Mouse (Mus musculus) testis, postnatal 14 days (tissue): ENCODE results near the gene Tmem138.
"Not testable (repeated sequence)": the region's sequence is repeated elsewhere in the genome, so short reads cannot be mapped to it uniquely, and the experiment has no call there.

Experiments used
- DNase-seq: peaks from one replicate; pipeline ENCODE4 v3.0.0; 2021; ENCODE audit warnings: low spot score

Tmem138 gene

DNA sequence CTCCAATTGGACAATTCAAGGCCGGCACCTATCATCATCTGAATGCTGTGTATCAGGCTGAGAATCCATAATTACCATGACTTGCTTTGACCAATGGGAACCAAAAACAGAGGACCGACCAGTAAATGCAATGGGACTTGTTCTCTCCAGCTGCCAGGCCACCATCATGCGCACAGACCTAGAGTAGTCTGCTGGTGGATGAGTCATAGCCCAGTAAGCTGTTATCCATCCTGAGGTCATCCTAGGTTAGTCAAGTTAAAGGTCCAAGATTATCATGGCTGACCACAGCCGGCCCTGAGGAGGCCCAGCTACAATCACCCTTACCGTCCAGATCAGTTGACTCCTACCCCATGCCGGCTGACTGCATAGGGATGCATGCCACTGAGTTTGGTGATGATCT is 7.5 kb downstream of the Tmem138 start:
- DNase-seq = no peak

DNA sequence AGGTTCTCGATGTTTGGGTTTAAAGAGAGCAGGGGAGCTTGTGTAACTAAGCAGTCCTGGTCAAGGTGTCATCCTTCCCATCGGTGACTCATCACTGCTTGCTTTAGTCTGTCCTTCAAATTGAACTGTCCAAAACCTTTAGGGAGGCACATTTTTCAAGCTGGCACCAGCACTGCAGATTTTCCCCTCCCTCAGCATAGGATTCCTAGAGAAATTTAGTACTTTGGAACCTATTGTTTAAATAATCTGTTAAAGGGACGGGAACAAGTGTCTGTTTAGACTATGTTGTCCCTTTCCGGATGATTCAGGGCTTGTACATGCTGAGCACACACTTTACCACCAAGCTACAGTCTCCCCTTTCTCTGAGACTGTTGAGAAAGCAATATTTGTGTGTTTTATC is 11.9 kb downstream of the Tmem138 start:
- no peak for DNase-seq

DNA sequence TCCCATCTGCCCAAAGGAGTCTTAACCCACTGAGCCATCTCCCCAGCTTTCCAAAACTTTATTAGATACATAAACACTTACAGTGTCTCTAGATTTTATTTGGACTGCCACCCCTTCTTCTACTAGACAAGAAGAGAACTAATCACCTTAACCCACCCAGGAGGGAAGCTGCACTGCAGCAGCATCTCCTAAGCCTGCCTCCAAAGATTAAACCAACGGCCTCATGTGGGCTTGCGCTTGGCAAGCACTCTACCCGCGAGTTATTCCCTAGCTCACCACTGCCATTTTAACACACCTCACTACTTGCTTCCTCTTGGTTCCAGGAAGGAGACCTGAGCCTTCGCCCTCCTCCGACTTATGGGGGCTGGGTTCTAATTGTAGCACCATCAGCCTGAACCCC is 12.9 kb downstream of the Tmem138 start:
- no peak for DNase-seq

DNA sequence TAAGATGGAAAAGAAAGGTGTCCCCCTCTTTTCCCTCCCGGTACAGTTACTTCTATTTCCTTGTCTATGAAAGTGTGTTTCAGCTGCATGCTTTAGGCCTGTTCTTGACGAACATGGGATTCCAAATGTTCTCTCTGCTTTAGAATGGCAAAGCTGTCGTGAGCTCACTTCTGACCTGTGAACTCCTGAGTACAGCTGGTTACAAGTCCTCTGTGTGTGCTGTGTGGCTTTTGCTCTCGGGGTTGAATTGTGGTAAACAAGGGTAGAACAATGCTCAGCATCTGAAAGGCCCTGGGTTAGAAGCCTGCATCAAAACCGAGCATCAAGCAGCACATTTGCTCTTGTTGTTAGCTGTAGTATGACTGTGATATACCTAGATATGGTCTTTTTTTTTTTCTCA is 14.8 kb downstream of the Tmem138 start:
- DNase-seq = no peak

DNA sequence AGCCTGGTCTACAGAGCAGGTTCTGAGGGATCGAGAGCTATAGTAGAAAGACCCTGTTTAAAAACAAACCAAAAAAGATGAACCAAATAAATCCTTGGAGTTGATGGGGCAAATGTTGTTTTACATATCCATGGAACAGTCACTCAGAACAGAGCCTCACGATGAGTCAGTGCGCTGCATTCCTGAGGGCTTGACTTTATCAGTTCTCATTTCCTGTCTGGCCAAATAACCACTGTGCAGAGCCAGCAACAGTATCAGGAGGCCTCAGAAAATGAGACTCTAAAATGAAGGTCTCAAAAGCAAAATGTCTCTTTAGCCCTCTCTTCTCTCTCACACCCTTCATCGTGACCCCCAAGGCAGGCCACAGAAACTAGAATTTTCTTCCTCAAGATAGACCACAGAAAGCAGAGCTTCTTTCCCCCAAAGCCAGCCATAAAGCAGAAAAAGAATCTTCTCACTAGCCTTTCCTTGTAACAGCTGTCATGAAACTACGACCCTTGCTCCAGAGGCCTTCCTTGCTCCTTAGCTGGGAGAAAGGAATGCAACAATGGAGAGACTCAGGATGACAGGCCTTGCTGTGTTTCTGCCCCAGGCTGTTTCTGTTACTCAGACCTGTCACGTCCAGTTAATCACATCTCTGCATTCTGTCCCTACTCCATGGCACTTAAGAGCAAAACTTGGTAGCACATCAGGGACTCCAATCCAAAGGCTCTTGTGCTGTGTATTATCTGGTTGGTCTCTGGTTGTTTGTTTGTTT is 15.4 kb downstream of the Tmem138 start:
- no peak for DNase-seq

DNA sequence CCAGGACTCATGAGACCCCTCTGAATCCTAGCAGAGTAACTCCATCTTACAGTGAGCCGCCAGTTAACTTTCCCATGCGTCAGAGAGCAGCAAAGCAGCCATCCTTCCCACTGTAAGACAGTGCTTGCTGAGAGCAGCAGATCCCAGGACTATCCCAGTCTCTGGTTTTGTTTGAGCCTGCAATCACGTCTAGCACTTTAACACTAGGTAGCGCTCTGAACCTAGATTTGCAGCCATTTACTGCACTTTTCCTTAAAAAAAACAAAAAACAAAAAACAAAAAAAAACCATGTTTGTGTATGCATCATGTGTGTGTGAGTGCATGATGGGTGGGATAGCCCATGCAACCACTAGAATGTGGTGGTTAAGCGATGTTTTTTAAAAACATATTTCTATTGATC is 17.1 kb downstream of the Tmem138 start:
- no peak for DNase-seq

DNA sequence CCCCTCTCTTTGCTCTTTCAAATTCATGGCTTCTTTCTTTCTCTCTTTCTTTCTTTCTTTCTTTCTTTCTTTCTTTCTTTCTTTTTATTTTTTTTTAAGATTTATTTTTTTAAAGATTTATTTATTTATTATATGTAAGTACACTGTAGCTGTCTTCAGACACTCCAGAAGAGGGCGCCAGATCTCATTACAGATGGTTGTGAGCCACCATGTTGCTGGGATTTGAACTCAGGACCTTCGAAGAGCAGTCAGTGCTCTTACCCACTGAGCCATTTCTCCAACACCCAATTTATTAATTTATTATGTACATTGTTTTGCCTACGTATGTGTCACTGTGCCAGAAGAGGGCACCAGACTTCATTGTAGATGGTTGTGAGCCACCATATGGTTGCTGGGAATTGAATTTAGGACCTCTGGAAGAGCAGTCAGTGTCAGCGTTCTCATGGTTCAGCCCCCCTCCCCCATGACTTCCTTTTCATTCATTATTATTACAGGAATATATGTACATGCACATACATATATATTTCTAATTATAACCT is 19.3 kb downstream of the Tmem138 start:
- DNase-seq = not testable (repeated sequence)

DNA sequence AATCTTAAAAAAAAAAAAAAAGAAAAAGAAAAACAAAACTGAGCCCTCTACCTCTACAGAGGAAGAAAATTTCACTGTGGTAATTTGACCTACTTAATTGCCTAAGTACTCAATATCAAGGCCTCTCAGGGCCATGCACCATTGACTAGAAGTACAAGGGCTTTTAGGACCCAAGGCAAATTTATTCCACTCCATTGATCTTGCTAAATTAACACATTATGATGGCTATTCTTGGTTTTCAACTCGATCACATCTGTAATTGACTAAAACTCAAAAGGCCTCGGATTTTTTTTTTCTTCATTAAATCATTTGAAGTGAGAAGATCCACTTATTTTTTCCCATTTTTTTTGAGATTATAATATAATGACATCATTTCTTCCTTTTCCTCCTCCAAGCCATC is 19.7 kb downstream of the Tmem138 start:
- DNase-seq = no peak

DNA sequence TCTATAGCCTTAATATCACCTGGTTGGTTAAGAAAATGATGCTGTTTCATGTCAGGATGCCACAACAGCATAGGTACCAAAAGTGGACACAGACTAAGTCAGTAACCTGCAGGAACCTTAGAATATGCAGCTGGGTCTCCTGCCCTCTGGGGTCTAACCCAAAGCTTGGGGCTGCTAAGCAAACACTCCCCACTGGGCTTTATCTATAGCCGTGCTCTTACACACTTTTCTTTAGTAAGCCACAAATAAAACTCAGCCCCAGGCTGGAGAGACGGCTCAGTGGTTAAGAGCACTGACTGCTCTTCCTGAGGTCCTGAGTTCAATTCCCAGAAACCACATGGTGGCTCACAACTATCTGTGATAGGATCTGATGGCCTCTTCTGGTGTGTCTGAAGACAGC is 20.2 kb downstream of the Tmem138 start:
- DNase-seq = no peak

DNA sequence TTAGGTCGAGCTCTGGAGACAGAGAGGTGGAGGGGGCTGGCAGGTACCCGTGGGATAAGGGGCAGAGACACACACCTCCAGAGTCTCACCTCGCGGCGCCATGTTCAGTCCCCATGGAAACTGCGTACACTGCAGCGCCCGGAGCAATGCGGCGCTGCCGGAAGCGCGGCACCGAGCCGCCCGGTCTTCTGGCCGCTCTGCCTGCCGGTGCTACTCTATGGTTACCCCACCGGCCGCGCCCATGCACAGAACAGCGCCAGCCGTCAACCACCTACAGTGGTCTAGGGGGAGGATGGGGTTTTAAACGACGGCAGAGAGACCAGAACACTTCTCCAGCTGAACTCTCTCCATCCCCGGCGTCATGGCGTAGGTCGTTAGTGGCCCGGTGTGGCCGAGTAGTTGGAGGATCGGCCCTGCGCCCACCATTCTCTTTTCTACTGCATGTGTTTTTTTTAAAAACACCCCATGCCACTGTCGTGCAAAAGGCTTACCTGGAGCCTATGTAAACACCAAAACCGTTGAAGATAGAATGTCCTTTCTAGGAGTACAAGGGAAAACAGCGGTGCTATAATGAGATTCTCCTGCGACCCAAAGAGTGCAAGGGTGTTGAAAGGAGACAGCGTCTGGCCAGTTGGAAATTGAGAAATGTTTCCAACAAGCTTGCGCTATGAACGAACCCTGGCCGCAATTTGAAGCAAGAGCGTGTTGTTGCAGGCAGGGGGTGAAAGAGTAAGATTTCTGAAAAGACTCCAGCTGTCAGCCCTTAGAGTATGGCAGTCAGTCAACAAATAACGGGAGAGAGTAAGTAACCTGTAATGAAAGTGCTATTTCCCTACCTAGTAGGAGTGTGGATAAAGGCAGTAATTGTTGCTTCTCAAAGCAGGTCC is 21.3 kb downstream of the Tmem138 start, which contains the start of gene Tmem216:
Gene Tmem216 (minus strand): TSS at position 615 of the 887 bp plus-strand sequence.
- DNase-seq = peak; percentile 85

DNA sequence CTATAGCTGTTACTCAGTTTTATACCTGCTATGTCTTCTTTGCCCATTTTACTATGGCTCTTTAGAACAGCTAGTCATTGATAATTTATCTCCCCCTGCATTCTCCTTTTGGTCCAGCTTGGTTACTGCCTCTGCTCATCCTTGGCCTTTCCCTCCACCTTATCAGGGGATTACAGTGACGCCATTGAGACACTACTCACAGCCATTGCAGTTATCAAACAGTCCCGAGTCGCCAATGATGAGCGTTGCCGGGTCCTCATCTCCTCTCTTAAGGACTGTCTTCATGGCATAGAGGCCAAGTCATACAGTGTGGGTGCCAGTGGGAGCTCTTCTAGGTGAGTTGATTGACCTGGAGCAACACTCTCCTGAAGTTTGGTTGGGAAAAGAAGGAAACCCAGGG is 37.7 kb downstream of the Tmem138 start:
- DNase-seq = no peak

DNA sequence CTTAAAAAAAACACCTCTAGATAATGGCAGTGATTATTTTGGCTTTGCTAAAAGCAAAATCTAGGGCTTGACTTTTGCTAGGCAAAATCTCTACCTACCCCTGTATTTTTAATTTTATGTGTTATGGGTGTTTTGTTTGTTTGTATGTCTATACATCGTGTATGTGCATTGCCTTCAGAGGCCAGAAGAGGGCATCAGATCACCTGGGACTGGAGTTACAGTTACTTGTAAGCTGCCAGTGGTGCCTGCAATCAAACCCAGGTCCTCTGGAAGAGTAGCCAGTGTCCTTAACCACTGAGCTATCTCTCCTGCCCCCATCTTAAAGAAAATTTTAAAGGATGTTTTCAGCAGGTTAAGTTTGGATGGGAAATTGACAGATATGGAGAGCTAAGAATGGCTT is 47.1 kb downstream of the Tmem138 start:
- DNase-seq = no peak

DNA sequence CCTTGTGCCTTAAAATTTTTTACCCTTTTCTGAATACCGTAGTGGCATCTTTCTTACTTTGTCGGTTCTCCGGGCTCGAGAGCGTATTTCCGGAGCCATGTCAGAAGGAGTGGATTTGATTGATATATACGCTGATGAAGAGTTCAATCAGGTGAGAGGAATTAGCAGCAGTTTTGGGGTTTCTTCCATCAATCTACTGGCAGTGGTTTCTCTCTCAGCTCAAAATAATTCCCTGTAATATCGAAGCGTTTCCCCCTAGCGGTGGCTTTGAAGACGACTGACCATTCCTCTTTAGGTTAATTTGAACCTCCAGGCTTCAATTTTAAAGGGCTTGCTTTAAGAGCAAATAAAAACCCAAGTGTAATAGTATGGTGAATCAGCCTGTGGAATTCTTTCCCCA is 51.3 kb downstream of the Tmem138 start, which contains the start of gene Sdhaf2:
Gene Sdhaf2 (minus strand): TSS at position 233 of the 400 bp plus-strand sequence.
- DNase-seq = no peak

DNA sequence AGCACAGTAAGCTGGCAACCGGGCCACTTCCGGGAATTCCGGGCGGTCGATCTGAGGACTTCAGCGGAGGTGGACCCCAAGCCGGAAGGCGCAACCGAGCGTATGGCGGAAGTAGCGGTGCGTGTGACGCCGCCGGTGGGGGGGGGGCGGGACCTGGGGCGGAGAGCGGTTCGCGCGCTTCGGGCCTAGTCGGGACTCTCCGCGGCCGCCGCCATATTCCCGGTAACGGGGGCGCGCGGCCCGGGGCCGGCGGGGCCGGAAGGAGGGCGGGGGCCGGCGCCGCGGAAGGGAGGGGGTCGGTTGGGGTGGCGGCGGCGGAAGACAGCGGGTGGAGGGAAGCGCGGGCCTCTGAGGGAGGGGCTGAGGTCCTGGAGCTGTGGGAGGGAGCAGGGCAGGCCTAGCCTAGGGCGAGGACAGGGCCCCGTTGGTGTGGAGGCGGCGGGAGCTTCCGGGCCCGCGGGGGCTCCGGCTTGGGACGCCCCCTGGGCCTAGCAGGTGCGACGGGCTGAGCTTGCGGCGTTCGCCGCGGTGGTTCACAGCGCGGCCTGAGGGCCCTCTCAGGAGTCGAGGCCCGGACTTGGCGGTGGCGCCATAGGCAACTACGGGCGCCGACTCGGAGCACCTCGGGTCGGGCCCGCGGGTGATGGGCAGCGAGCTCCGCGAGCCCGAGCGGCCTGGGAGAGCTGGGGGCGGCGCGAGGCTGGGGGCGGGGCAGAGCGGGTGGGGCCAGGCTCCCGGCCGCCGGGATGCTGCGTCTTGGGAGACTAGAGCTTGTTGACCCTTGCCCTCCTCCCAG is 51.9 kb downstream of the Tmem138 start, which contains the start of gene Cpsf7:
Gene Cpsf7 (plus strand): TSS at position 161 of the 796 bp plus-strand sequence.
- peak; percentile 93 for DNase-seq

DNA sequence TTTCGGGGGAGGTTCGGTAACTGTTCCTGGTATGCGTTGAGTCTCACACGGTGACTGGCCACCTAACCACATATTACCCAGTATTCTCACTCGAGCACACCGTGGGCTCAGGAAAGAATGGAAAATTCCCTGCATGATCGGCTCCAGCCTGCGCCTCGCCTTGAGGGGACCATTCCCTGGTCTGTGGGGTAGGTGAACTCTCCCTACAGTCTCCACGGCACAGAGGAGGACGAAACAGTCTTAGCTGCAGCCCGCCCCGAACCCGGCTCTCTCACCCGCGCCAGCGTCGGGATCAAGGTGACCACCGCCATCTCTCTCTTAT is 52.4 kb downstream of the Tmem138 start:
- no peak for DNase-seq

DNA sequence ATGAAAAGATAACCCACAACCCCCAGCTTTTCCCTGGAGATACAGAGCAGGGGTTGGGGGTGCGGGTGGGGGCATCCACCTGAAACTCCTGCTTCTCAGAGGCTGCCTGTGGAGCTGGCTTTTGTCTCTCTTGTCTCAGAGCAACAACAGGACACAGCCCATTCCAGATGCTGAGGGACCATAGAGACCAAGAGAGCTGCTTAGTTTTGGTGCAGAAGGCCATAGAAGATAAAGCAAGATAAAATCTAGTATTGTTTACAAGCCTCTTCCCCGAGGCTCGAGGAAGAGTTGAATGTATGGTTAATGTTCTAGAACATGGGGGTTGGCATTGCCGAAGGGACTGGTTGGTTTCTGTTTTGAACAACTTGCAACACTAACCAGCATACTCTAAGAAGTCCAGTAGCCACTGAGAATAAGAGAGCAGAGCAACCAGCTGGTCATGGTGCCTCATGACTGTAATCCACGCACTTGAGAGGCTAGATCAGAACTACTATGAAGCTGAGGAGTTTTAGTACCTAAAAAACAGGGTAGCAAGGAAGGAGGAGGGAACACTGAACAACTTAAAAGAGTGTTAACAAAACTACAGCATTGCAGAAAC is 53.6 kb downstream of the Tmem138 start:
- no peak for DNase-seq

DNA sequence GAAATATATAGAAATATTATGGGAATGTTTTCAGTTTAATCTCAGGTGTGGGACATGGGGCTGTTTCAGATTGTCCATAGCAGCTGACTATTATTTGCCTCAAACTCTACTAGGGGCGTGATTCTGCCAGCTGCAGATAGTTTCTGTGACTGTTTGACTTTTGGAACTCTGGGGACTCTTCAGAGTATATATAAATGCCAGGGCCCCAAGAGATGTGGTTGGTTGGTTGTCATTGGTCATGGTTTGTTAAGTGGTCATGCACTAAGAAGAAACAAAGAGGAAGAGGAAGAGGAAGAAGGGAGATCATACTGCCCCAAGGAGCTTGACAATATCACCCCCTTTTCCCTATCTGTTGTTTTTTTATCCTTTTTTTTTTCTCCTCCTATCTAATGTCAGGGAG is 55.2 kb downstream of the Tmem138 start:
- no peak for DNase-seq
